Mouse (Mus musculus): Measurements from ENCODE around the gene Spert.

The Spert gene

DNA sequence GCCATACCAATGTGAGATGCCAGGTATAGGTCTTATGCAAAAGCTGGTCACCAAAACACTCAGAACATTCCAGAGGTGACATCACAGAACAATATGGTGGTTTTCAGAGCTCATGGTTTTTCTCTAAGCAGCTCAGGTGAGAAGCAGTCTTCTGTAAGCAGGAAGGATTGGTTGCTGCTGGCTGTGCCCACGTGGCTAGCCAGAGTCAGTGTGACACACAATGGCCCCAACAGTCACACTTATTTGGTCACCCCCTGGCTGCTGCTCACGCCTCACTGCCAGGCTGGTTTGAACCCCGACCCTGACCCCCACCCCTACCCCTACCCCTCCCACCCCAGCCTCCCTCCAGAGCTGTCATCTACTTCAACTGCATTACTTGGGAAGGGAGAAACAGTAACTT, at the start of gene Spert:
Gene Spert, minus strand, starts transcription at position 139 of the 400 bp plus-strand sequence.
- no peak for DNase-seq (ENCODE audit: low spot score)

DNA sequence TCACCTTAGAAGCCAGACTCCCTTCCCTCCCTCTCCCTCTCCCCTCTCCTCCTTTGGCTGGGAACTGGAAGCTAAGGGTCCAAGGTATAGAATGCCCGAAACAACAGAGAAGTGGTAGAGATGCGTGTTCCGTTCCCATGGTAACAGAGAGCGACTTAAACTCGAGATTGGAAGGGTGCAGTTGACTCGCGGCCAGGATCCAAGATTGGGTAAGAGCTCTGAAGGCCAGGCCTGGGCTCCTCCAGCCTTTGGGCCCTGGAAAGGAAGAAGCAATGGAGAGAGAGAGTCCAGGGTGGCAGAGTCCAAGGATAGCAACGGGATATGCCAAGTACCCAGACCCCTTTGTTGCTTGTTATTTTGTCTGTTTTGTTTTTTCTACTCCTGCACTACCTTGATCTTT, 49.2 kb upstream of the Spert start, which contains the start of gene Erich6b:
Gene Erich6b, plus strand, starts transcription at position 180 of the 400 bp plus-strand sequence.
- DNase-seq (ENCODE audit: low spot score): no peak

DNA sequence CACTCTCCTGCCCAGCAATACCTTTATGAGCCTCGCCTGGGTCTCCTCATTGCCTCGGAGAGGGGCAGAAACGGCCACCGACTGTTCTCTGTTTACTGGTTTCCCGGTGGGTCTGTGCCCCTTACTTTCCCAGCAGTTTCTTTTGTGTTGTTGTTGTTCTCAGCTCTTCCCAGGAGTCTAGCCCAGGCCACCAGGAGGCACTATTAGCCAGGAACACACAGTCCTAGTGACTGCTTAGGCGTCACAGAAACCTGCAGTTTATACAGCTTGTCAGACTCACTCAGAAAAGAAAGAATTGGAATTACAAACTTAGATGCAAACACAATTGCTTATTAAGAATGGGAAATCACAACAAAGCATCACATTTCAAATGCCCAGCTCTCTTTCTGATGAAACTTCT, 48.5 kb upstream of the Spert start:
- no peak for DNase-seq (ENCODE audit: low spot score)

DNA sequence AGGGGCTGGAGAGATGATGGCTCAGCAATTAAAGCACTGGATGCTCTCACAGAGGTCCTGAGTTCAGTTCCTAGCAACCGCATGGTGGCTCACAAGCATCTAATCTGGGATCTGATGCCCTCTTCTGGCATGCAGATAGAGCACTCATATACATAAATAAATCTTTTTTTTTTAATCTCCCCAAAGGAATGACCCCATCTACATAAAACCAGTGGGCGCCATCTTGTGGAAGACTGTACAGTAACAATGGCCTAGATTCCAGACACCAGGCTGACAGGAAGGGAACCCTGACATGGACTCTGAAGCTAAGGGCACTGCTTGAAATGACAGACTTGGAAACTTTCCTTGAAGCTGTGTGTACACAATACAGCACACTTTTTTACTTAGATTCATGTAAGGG, 47.9 kb upstream of the Spert start:
- no peak for DNase-seq (ENCODE audit: low spot score)

DNA sequence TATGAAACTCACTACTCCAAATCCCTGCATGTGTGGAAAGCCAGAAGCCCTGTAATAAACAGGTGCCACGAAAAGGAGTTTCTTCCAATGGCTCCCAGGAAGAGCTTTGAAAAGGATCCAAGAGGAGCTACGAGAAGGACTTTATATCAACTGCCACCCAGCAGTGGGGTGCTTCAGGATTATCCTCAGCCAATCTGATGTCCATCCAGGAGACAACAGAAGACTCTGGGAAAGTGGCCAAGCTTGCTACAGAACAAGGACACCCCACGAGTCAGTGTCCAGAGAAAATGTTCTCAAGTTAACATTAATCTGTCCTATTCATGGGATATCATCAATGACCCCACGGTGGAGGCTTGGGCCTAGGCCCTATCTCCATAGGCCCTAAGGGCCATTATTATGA, 44.7 kb upstream of the Spert start:
- no peak for DNase-seq (ENCODE audit: low spot score)

DNA sequence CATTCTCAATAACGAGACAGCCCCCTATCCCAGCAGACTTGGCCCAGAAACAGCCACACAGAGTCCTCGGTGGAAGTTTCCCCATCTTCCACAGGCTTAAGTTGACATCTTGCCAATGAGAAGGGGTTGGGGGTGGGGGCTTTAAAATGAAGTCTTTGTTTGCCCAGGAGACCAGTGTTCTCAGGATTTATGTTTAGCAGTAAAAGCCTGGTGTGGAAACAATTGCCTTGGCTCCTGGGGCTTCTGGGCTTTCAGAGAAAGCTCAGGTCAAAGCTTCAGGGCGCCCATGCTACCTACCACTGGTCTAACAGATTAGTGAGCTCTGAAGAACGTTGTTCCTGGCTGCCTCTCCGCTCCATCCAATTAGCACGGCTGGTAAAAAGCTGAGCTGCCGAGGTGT, 43.2 kb upstream of the Spert start:
- no peak for DNase-seq (ENCODE audit: low spot score)

DNA sequence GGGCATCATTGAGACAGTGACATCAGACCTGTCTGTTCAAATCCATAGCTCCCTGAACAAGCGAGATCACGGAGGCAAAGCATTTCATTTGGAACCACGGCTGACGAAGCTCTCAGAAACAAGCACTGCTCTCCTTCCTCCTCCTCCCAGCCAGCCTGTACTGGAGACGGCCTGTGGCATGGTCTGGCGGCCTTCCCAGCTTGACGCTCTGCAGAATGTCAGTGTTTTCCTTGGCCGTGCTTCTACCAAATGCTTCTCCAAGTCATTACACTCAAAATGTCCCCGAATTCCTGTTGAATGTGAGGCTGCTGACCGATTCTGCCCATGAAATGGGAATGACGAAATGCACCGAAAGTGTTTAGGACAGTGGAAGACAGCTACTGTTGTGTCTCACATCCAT, 42.4 kb upstream of the Spert start:
- peak; percentile 26 for DNase-seq (ENCODE audit: low spot score)

DNA sequence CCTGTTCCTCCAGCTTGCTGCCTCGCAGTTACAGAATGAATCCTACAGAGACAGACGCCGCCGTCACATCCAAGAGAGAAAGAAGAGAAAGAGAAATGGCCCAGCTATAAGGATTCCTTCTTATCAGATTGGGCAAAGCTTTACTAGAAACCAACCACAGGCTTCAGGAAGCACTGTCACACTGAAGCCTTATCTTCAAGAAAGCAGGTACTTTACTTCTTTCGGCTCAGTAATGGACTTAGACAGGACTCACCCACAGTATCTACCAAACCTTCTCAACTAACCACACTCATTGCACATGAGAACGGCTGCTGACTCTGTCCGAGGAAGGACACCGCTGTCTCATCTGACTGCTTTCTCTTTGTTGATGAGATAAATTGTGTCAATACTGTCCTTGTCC, 36.0 kb upstream of the Spert start:
- DNase-seq (ENCODE audit: low spot score): no peak

DNA sequence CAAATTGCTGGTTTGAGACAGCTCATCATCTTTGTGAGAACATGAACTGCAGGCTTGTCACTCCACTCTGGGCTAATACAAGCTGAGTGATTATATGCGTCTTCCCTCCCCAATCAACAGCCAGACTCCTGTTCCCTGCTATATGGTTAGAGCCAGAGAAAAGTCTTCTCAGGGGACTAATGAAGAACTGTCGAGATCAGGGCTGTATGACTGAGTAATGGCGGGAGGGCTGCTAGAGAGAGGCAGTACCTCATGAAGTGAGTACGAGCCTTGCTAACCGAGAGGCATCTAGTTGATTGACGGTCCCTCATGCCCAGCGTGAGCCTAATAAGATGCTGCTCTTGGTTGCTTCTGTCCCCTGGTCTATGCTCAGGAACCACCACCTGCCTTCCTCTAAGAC, 30.1 kb upstream of the Spert start:
- no peak for DNase-seq (ENCODE audit: low spot score)

DNA sequence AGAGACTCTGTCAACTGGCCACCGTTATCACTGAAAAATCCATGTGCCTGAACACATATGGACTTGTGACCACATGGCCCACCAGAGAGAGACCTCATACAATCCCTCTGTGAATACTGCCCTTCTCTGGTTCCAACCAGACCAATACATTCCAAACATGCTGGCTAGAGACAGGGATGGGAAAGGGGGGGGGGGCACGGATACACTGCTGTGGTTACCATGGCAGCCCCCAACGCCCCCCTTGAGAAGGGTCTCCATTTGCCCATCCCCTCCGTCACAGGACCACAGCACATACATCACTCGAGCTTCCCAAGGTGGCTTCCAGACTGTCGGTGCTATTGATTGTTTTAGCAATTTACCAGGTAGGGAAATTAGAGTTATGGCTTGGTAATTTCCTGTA, 23.5 kb upstream of the Spert start:
- DNase-seq (ENCODE audit: low spot score): no peak

DNA sequence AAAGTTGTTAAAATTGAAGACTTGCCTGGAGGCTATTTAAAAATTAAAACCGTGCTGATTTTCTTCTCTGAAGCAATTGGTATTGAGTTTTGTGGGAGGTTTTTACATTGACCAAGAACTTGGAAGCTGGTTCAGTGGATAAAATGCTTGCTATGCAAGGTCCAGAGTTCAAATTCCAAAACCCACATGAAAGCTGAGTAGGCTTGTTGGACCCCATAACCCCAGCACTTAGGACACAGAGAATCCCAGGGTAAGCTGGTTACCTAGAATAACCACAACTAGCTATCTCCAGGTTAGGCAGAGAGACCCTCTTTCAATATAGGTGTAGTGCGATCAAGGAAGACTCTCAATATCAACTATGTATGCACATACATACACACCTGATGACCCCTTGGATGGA, 16.3 kb upstream of the Spert start:
- no peak for DNase-seq (ENCODE audit: low spot score)

DNA sequence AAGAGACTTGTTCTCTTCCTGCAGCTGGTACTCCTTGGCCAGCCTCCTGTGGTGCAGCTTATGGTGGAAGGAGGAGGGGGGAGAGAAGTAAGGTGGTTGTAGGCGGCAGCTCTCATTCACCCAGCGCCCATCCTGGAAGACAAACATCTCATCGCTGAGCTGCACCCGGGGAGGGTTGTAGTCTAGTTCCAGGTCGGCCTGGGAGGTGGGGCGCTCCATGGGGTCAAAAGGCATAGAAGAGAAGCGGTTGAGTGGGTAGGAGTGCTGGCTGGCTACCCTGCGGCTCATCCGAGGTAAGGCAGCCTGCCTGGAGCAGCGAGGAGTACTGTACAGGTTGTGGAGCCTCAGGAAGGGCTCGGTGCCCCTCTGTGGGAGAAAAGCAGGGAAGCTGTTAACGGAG, 9.0 kb downstream of the Spert start:
- DNase-seq (ENCODE audit: low spot score): no peak

DNA sequence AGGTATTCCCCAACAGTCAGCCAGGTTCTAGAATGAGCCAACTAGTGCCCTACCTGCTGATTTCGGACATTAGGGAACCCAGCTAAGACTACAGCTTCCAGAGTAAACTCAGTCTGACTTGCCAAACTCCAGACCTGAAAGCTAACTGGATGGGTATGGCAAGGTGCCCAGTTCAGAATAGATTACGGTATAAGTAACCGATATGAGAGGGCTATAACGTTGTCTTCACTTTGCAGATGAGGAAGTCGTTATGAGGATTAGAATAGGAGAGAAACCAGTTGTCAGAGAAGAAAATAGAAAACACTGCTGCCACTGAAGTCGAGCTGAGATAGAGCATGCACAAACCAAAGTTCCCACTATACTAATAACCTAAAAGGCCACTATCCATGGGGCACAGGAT, 13.9 kb downstream of the Spert start:
- DNase-seq (ENCODE audit: low spot score): no peak

DNA sequence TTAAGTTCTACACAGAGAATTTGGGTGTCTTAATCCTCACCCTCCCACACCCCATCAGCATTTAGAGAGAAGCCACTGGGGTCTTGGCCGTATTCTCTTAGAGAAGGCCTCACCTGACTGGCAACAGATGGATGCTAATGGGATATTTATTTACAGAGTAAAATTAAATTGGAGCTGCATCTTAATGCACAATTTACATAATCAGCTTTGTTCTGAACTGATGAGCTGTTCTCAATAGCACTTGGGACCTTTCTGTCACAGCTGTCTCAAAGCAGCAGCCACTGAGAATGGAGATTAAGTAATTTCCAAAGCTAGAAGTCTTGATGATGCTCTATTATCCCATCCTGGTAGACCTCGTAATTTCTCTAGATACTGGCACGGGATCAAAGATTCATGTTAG, 26.6 kb downstream of the Spert start:
- no peak for DNase-seq (ENCODE audit: low spot score)

DNA sequence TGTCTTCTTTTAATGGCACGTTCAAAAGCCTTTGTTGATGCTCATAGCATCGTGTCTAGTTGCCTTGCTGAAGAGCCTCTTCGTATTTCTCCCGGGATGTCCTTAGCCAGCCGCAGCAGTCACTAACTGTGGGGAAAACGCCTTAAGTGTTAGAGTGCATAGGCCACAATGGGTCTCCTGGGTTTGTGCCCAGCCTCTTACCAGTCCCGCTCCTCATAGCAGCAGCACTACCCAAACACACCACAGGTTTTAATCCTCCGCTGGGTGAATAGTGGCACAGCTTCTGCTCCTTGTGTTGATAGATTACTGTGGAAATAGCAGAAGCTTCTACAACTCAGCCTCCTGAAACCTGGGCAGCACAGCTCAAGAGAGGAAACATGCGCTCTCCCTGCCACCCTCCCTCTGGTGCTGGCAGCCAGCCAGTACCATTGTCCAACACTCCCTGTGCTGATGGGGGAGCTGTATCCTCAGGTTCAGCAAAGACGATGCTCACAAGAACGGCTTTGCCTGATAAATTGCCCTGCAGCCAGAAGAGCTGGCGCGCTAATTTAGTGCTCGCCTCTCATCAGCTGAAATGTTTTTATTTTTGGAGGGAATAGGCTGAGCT, 27.3 kb downstream of the Spert start:
- peak; percentile 56 for DNase-seq (ENCODE audit: low spot score)

DNA sequence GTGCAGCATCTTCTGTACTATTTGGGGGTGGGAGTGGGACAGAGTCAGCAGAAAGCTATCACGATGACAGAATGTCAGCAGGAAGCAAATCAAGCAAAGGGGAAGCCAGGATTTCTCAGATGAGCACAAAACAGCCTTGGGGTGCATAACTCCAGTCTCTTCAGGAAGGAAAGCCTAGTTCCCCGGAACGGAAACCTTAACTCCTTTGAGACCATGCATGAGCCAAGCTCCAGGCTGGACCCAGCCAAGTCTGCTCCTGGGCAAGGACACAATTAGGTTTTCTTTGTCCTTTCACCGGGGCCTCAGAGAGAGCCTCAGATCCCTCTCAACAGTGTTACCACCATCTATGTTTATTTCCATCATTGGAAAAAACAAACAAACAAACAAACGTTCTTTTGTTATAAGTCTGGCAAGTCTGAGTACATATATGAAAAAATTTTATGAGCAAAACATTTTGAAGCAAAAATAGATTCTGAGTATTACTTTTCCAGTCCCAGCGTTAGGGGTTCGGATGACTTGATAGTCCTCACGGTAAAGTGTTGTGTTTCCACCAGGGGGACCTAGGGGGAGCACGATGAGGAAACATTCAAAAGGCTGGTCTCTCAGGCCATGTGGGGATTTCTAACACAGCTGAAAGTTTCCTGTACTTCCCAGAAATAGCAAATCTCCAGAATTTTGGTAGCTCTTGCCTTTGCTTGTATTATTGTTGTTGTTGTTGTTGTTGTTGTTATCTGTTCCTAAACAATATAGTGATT, 31.2 kb downstream of the Spert start:
- no peak for DNase-seq (ENCODE audit: low spot score)

DNA sequence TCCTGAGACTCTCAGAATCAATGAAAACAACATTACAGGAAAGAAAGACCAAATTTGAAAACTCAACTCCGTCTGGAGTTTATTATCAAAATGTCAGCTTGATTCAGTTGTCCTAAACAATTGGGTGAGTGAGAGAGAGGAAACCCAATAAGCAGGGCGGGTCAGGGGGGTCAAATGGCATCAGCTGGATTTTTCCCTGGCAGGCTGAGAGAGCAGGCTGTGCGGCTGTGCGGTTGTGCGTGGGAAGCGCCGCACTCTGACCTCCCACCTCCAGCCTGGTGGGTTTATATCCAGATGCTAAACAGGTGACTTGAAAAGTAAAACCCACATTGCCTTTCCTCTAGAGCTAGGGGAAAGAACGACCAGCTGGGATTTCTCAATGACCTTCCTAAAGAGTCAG, 51.2 kb downstream of the Spert start:
- DNase-seq (ENCODE audit: low spot score): no peak

DNA sequence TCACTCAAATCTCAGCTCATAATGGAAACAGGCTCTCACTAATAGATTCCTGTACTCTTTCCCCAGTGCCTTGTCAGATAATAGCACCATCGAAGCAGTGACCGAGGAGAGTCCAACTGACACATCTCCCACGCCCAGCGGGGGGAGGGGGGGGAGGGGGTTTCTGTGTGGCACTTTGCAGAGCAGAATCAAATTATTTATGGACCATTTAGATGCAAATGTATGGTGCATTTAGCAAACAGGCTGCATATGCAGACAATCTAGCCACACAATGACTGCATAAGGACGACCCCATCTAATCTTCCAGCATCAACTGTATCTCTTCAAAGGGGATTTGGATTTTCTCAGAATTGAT, 51.9 kb downstream of the Spert start:
- DNase-seq (ENCODE audit: low spot score): no peak

DNA sequence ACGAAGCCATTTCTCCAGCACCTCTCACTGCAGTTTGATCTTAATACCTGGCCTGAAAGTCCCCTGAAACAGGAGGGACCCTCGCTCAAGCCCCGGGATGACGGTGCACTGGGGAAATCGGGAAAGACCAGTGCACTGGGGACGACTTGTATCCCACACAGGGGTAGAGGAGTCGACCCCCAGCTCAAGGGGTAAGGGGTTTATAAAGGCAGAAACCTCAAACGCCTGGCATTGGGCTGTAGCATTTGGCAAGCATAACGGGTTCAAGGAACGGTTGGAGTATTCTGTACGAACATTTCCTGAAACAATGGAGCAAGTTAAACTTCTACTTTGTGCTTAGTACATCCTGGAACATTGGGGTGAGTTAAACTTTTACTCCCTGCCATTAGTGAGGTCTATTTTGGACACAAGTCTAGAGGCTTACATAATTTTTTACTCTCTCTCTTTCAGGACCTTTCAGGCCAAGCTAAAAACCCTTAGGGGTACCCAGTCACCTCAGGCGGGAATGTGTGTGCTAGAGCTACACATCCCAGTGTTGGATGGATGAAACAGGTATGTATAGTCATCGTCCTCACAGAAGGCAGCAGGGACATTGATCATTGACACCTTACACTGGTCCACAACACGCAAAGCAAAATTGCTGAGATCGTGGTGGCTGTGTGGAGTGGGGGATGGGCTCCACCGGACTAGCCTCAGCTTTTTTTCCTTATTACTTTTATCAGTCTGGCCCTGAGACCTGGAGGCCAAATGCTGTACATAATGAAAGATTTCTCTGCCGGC, 52.5 kb downstream of the Spert start:
- DNase-seq (ENCODE audit: low spot score): no peak

DNA sequence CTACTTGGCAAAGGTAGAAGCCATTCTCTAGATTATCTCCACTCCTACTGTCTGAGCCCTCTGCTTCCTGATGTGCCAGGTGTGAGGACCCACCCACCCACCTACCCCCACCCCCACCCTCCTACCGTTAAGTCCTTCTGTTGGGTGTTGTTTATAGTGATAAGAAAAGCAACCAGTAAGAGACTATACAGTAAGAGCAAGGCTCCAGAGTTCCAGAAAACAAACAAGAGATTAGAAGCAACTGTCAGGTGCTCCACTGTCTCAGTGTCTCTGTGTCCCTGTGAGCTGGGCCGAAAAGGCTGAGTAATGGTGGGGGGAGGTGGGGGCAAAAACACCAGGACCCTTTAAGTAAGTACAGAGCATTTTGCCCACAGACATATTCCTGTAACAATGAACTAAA, 53.7 kb downstream of the Spert start:
- DNase-seq (ENCODE audit: low spot score): no peak
